Mouse (Mus musculus) thymus, adult 2 months (tissue): Measurements from ENCODE around the gene Ak5.

ENCODE experiments used
- CTCF ChIP-seq: fragments of 200-500 bp; IDR thresholded peaks from 2 replicates; pipeline ENCODE4 v1.5.1; 2012; ENCODE audit warnings: mild to moderate bottlenecking, control low read depth, low read length, moderate library complexity, borderline replicate concordance; ENCODE audit not compliant: control insufficient read depth, poor library complexity, insufficient read depth; ENCODE audit errors: extremely low read depth
- POLR2A ChIP-seq: fragments of 200-500 bp; IDR thresholded peaks from 2 replicates; pipeline ENCODE4 v1.6.1; 2012; ENCODE audit warnings: mild to moderate bottlenecking, low read length, control low read depth, moderate library complexity; ENCODE audit not compliant: control insufficient read depth, poor library complexity, insufficient read depth; ENCODE audit errors: extremely low read depth

GRCm38 (mm10) chr3:152457308-152458035, 210.7 kb downstream of the Ak5 start:
- TF ChIP-seq CTCF (no peak), POLR2A (no peak)
